Mouse (Mus musculus) left cerebral cortex, adult 2 months (tissue): ENCODE measurements around the gene Mpst. TPM values are rescaled to one million over a fixed set of nuclear protein-coding genes. Genes with fewer than 3 reads are reported as not detected.

Experiments
- DNase-seq, 2 experiments: peaks; one replicate each; pipeline ENCODE4 v3.0.0; 2021 to 2022; ENCODE audit warnings: low spot score in 2 of 2, mixed read lengths in 1 of 2; ENCODE audit errors: extremely low spot score in 1 of 2
- H3K27ac ChIP-seq: fragments of 200-600 bp; 2 replicates; pipeline ENCODE4 v1.8.1; 2022
- H3K4me3 ChIP-seq: fragments of 200-600 bp; 2 replicates; pipeline ENCODE4 v1.8.1; 2022
- CTCF ChIP-seq: fragments of 200-600 bp; IDR thresholded peaks from 2 replicates; pipeline ENCODE4 v1.8.1; 2022; ENCODE audit warnings: antibody characterized with exemption, mild to moderate bottlenecking, moderate library complexity
- intact Hi-C: fragments of 180-260 bp; cut with DNase I; formaldehyde crosslinking; loops from one replicate; pipeline ENCODE4 v1.15.1; 2025
- total RNA-seq, 2 experiments: library from RNA; stranded (reverse); gene quantifications; 2 replicates each; pipeline ENCODE4 v1.2.3; 2021

Mpst gene
- total RNA-seq, 2 experiments from 2014 or later, result 31.7 to 31.8 TPM

DNA sequence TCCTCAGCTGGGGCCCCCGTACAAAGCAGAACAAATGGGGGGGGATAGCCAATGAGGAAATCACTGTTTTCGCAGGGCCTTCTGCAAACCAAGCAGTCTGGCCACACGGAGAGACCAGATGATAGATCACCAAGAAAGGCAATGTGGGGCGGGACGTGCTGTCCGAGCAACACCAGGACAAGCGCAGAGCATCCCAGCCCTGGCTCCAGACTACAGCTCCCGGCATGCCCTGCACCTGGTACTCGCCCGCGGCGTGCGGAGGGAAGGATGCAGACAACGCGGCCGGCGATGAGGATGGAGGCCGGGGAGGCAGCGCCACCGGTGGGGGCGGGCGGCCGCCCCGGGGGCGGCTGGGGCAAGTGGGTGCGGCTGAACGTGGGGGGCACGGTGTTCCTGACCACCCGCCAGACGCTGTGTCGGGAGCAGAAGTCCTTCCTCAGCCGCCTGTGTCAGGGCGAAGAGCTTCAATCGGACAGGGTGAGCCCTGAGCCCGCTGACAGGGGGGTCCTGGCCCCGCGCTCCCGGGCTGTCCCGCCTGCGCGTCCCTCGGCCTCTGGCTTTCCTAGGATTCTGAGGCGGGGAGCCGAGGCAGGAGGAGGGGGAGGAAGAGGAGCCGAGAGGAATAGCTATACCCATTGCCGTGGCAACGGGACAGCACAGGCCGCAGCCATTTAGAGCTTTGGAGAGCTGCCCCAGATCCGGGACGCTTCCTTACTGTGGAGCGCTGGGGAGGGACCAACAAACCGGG, 22.3 kb downstream of the Mpst start, which contains the start of gene Kctd17:
TSS of gene Kctd17 (plus strand) at position 174 of the 748 bp plus-strand sequence.
- H3K4me3 ChIP-seq, result peak within 1 kb of the TSS; percentile 89
- DNase-seq, result peak; percentile 81 to 85
- intact Hi-C loops, result loop anchor here (10.0 kb wide), 1 partner anchor 454 kb away; the partner anchor contains the start of gene Eif3d

GRCm38 (mm10) chr15:78429139-78429459, 22.9 kb downstream of the Mpst start:
- intact Hi-C loops, result loop anchor here (10.0 kb wide), 1 partner anchor 454 kb away; the partner anchor contains the start of gene Eif3d
- TF ChIP-seq CTCF, result no peak
- no peak for DNase-seq
- H3K27ac ChIP-seq, result peak overlapping the region; percentile 96
- H3K4me3 ChIP-seq, result peak overlapping the region; percentile 89

More for the DNA sequence above, 22.3 kb downstream of the Mpst start, which contains the start of gene Kctd17:
- no peak for TF ChIP-seq CTCF
- peak within 1 kb of the TSS; percentile 96 for H3K27ac ChIP-seq

- Histone ChIP-seq H3K4me3 (peak overlapping the region; percentile 89), H3K27ac (peak overlapping the region; percentile 96)
- DNase-seq, result no peak
- TF ChIP-seq CTCF, result no peak
- intact Hi-C loops, result loop anchor here (5.0 to 10.0 kb wide), 3 partner anchors 253 to 455 kb away; partner anchors contain the start of genes Eif3d and Elfn2
Measured at GRCm38 (mm10) chr15:78429871-78430622, 23.8 kb downstream of the Mpst start.

- no peak for DNase-seq
- intact Hi-C loops, result loop anchor here (5.0 to 10.0 kb wide), 2 partner anchors 254 to 284 kb away; partner anchors contain the start of gene Elfn2
- no peak for TF ChIP-seq CTCF
- H3K27ac ChIP-seq, result no peak overlapping the region; the same call in 1 of the 2 replicates
- H3K4me3 ChIP-seq, result no peak overlapping the region; the same call in 1 of the 2 replicates
Measured at GRCm38 (mm10) chr15:78430874-78431273, 24.7 kb downstream of the Mpst start.

DNA sequence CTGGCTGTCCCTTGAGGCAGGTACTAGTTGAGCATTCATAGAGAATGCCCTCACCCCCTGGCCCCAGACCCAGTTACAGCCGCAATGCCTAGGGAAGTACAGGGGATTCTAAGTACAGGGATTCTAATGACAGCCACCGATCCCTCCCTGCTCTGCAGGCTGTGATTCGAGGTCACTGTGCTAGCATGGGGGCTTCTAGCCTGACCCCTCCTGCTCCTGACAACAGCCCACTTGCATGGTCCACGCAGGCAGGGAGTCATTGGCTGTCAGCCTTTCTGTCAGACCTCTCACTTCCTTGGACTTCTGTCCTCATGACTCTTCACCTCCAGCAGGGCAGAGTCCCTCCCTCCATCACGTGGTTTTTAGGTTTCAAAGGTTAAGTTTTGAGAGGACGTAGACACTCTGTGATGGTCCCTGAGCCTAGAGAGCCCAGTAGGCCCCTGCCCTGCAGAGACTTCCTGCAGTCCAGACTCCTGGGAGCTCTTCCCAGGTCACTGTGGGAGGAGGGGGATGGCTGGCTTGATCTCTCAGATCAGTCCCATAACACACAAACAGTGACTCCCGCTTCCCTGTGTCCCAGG, 25.4 kb downstream of the Mpst start:
- Histone ChIP-seq H3K27ac (no peak overlapping the region), H3K4me3 (no peak overlapping the region)
- TF ChIP-seq CTCF, result no peak
- no peak for DNase-seq
- intact Hi-C loops, result loop anchor here (5.0 to 10.0 kb wide), 2 partner anchors 254 to 283 kb away; partner anchors contain the start of gene Elfn2

DNA sequence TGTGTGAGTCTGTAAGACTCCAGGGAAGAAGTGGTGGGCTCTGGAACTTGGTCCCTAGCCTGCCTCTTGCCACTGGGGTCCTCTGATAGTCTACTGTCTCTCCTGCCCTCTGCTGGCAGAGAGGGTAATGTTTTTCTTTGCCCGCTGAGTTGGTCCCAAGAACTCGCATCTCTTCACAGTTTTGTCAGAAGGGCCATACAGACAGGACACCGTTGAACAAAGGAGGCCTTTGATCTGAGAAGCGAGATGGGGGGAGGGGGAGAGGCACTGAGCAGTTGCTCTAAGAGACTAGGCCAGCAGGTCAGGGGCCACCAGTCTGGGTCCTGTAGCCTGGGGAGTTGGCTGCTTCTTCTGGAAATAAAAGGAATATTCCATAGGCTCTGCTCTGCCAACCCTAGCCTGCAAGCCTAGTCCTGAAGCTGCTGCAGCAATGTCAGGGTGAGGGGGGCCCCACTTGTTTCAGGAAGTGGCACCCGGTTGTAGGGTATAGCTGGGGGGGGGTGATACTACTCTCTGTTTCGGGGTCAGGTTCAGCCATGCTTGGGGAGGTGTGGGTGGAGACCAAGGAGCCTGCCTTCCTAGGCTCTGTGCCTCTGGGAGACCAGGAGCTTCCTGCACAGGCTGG, 28.8 kb downstream of the Mpst start:
- Histone ChIP-seq H3K27ac (peak overlapping the region; percentile 84), H3K4me3 (no peak overlapping the region)
- intact Hi-C loops, result loop anchor here (2.0 to 10.0 kb wide), 3 partner anchors 66 to 280 kb away; partner anchors contain the start of gene Elfn2
- DNase-seq, result peak; percentile 59 to 62
- TF ChIP-seq CTCF, result peak; percentile 70

DNA sequence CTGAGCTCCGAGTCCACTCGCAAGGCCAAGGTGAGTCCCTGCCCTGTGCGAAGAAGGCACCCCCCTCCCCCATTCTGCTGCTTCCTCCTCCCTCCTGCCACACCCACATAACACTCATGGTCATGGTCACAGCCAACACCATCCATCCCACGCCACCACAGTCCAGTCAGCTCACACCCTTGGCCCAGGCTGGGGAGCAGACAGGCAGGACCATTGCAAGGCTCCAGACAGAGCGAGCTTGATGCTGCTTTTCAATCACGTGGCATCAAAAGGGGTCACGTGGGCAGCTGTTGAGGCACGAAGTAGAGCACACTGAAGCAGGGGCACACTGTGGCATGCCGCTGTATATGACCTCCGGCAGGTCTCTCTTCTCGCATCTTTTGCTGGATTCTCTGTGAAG, 29.5 kb downstream of the Mpst start:
- TF ChIP-seq CTCF, result no peak
- no peak for DNase-seq
- H3K27ac ChIP-seq, result peak overlapping the region; percentile 84
- no peak overlapping the region for H3K4me3 ChIP-seq
- intact Hi-C loops, result loop anchor here (2.0 to 10.0 kb wide), 3 partner anchors 67 to 279 kb away; partner anchors contain the start of gene Elfn2

GRCm38 (mm10) chr15:78436380-78437192, 30.4 kb downstream of the Mpst start:
- peak; percentile 22 for TF ChIP-seq CTCF
- Histone ChIP-seq H3K4me3 (no peak overlapping the region), H3K27ac (peak overlapping the region; percentile 84)
- DNase-seq, result peak; percentile 89 to 95
- intact Hi-C loops, result loop anchor here (1.0 to 10.0 kb wide), 3 partner anchors 108 to 278 kb away; partner anchors contain the start of genes Elfn2 and Sstr3

DNA sequence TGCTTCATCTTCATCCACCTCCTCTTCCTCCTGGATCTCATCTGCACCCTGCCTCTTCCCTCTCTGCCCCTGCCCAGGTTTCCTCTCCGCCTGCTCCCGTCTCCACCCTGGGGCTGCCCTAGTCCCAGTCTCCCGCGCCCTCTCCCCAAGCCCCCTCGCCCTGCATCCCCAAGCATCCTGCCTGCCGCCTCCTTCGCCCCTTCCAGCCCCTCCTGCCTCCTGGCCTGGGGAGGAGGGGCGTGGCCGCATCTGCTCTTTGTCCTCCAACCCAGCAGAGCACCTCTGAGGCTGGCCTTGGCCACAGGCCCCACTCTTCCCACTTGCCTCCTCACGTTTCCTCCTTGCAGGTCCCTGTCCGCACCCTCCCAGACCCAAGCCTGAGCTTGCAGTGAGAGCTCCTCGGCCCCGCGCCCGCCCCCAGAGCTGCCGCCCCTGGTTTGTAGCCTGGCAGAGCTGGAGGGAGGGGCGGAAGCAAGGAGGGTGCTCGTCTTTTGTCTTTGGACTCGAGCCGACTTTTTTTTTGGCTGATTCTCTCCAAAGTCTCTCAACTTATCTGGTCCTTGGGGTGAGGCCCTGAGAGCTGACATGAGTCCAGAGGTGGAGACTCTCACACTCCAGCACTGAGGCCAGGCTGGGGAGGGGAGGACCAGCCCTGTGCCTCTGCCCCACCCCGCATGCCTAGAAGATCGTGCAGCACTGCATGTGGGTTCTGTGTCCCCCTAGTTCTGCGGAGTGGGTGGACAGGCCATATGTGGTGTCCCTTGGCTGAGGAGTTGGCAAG, 31.2 kb downstream of the Mpst start:
- intact Hi-C loops, result loop anchor here (1.0 to 10.0 kb wide), 3 partner anchors 107 to 277 kb away; partner anchors contain the start of genes Elfn2 and Sstr3
- H3K4me3 ChIP-seq, result no peak overlapping the region
- DNase-seq, result peak; percentile 65 to 74
- no peak for TF ChIP-seq CTCF
- H3K27ac ChIP-seq, result peak overlapping the region; percentile 84
